Mouse (Mus musculus): Measurements from ENCODE around the gene Mylk2. TPM values are rescaled to one million over a fixed set of nuclear protein-coding genes. Genes with fewer than 3 reads are reported as not detected.
A peak's percentile ranks its signal among the peaks of the same experiment; 100 is the strongest.

Gene Mylk2
- polyA plus RNA-seq, 1 experiment from 2014 or later, result 0.05 TPM

- Histone ChIP-seq H3K4me1 (replicated peaks) (peaks cover 14% of the 10 kb centered on the region), H3K4me3 (no peak overlapping the region), H3K36me3 (no peaks in the 10 kb centered on the region), H3K9ac (no peak overlapping the region), H3K4me2 (no peak overlapping the region), H3K27me3 (replicated peaks) (peaks cover 100% of the 10 kb centered on the region), H3K27ac (ENCODE audit: poor library complexity, severe bottlenecking) (no peak overlapping the region), H3K9me3 (replicated peaks) (no peaks in the 10 kb centered on the region)
- WGBS, result 40% methylated on average over 9 of the region's 9 CpGs
- ATAC-seq (ENCODE audit: insufficient number of reproducible peaks, low FRiP score), result no peak
These were observed 32.9 kb downstream of the Mylk2 start for GRCm38 (mm10) chr2:152944013-152944412.

GRCm38 (mm10) chr2:152947098-152947497, 35.9 kb downstream of the Mylk2 start:
- H3K36me3 ChIP-seq, result no peaks in the 10 kb centered on the region
- H3K9ac ChIP-seq, result no peak overlapping the region
- no peak overlapping the region for H3K4me2 ChIP-seq
- no peak overlapping the region for H3K4me3 ChIP-seq
- peaks cover 30% of the 10 kb centered on the region for H3K4me1 ChIP-seq (replicated peaks)
- H3K27ac ChIP-seq (ENCODE audit: poor library complexity, severe bottlenecking), result no peak overlapping the region
- no peak for ATAC-seq (ENCODE audit: insufficient number of reproducible peaks, low FRiP score)
- 60% methylated on average over 7 of the region's 7 CpGs for WGBS
- peaks cover 100% of the 10 kb centered on the region for H3K27me3 ChIP-seq (replicated peaks)
- H3K9me3 ChIP-seq (replicated peaks), result no peaks in the 10 kb centered on the region

- no peaks in the 10 kb centered on the region for H3K9me3 ChIP-seq (replicated peaks)
- ATAC-seq (ENCODE audit: insufficient number of reproducible peaks, low FRiP score), result no peak
- 72% methylated on average over 5 of the region's 5 CpGs for WGBS
These were observed 37.4 kb downstream of the Mylk2 start for GRCm38 (mm10) chr2:152948438-152949020.

GRCm38 (mm10) chr2:152950358-152951064, 39.4 kb downstream of the Mylk2 start:
- Histone ChIP-seq H3K27ac (ENCODE audit: poor library complexity, severe bottlenecking) (no peak overlapping the region), H3K4me1 (replicated peaks) (0 out of 2 replicates have a peak, but pooled peaks cover 18% of the 10 kb centered on the region), H3K4me3 (peak overlapping the region; percentile 70; the same call in 1 of the 2 replicates), H3K4me2 (peak overlapping the region; percentile 98), H3K9ac (peak overlapping the region; percentile 71; the same call in 1 of the 2 replicates), H3K36me3 (no peaks in the 10 kb centered on the region), H3K27me3 (replicated peaks) (peaks cover 93% of the 10 kb centered on the region), H3K9me3 (replicated peaks) (no peaks in the 10 kb centered on the region)
- peak; percentile 20; the same call in 1 of the 2 replicates for ATAC-seq (ENCODE audit: insufficient number of reproducible peaks, low FRiP score)
- 38% methylated on average over 11 of the region's 11 CpGs for WGBS

More at GRCm38 (mm10) chr2:152948438-152949020, 37.4 kb downstream of the Mylk2 start:
- H3K4me1 ChIP-seq (replicated peaks), result peaks cover 19% of the 10 kb centered on the region
- no peak overlapping the region for H3K4me3 ChIP-seq
- H3K4me2 ChIP-seq, result no peak overlapping the region
- H3K27ac ChIP-seq (ENCODE audit: poor library complexity, severe bottlenecking), result no peak overlapping the region
- no peak overlapping the region for H3K9ac ChIP-seq
- H3K36me3 ChIP-seq, result no peaks in the 10 kb centered on the region
- peaks cover 95% of the 10 kb centered on the region for H3K27me3 ChIP-seq (replicated peaks)

- Histone ChIP-seq H3K4me2 (peak within 1 kb of the TSS; percentile 98), H3K36me3 (no peaks in the 10 kb centered on the region), H3K9me3 (replicated peaks) (no peaks in the 10 kb centered on the region), H3K27ac (ENCODE audit: poor library complexity, severe bottlenecking) (no peak within 1 kb of the TSS), H3K9ac (peak within 1 kb of the TSS; percentile 71), H3K4me3 (peak within 1 kb of the TSS; percentile 70), H3K27me3 (replicated peaks) (peaks cover 93% of the 10 kb centered on the region), H3K4me1 (replicated peaks) (0 out of 2 replicates have a peak, but pooled peaks cover 18% of the 10 kb centered on the region)
- peak; percentile 60 for ATAC-seq (ENCODE audit: insufficient number of reproducible peaks, low FRiP score)
- WGBS, result 3% methylated on average over 48 of the region's 54 CpGs
These were observed 40.1 kb downstream of the Mylk2 start, which contains the start of gene Dusp15 for GRCm38 (mm10) chr2:152951065-152951849. Gene Dusp15, minus strand, starts transcription at chr2:152951698.

GRCm38 (mm10) chr2:152951850-152952720, 40.9 kb downstream of the Mylk2 start:
- H3K4me3 ChIP-seq, result peak overlapping the region; percentile 70
- H3K4me1 ChIP-seq (replicated peaks), result 0 out of 2 replicates have a peak, but pooled peaks cover 18% of the 10 kb centered on the region
- WGBS, result 23% methylated on average over 13 of the region's 13 CpGs
- peak overlapping the region; percentile 71 for H3K9ac ChIP-seq
- H3K27me3 ChIP-seq (replicated peaks), result peaks cover 93% of the 10 kb centered on the region
- peak overlapping the region; percentile 98 for H3K4me2 ChIP-seq
- no peaks in the 10 kb centered on the region for H3K9me3 ChIP-seq (replicated peaks)
- no peaks in the 10 kb centered on the region for H3K36me3 ChIP-seq
- H3K27ac ChIP-seq (ENCODE audit: poor library complexity, severe bottlenecking), result no peak overlapping the region
- ATAC-seq (ENCODE audit: insufficient number of reproducible peaks, low FRiP score), result no peak

- Histone ChIP-seq H3K27ac (ENCODE audit: poor library complexity, severe bottlenecking) (no peak overlapping the region), H3K4me1 (replicated peaks) (no peaks in the 10 kb centered on the region), H3K4me3 (no peak overlapping the region), H3K9me3 (replicated peaks) (no peaks in the 10 kb centered on the region), H3K9ac (no peak overlapping the region), H3K36me3 (no peaks in the 10 kb centered on the region), H3K4me2 (no peak overlapping the region), H3K27me3 (replicated peaks) (peaks cover 60% of the 10 kb centered on the region)
- WGBS, result 59% methylated on average over 3 of the region's 3 CpGs
- no peak for ATAC-seq (ENCODE audit: insufficient number of reproducible peaks, low FRiP score)
These were observed 47.0 kb downstream of the Mylk2 start for GRCm38 (mm10) chr2:152958116-152958515.

- H3K4me1 ChIP-seq (replicated peaks), result no peaks in the 10 kb centered on the region
- peak within 1 kb of the TSS; percentile 85 for H3K4me2 ChIP-seq
- peak; percentile 71 for ATAC-seq (ENCODE audit: insufficient number of reproducible peaks, low FRiP score)
- H3K36me3 ChIP-seq, result no peaks in the 10 kb centered on the region
- no peak within 1 kb of the TSS for H3K27ac ChIP-seq (ENCODE audit: poor library complexity, severe bottlenecking)
- WGBS, result 2% methylated on average over 34 of the region's 34 CpGs
- H3K4me3 ChIP-seq, result peak within 1 kb of the TSS; percentile 56
- H3K27me3 ChIP-seq (replicated peaks), result peaks cover 23% of the 10 kb centered on the region
- H3K9ac ChIP-seq, result peak within 1 kb of the TSS; percentile 38
- no peaks in the 10 kb centered on the region for H3K9me3 ChIP-seq (replicated peaks)
These were observed 51.1 kb downstream of the Mylk2 start, which contains the start of gene Ttll9 for GRCm38 (mm10) chr2:152962091-152962793. Gene Ttll9, plus strand, starts transcription at chr2:152962485.

- H3K4me2 ChIP-seq, result no peak overlapping the region
- no peak overlapping the region for H3K9ac ChIP-seq
- H3K9me3 ChIP-seq (replicated peaks), result no peaks in the 10 kb centered on the region
- no peaks in the 10 kb centered on the region for H3K4me1 ChIP-seq (replicated peaks)
- H3K4me3 ChIP-seq, result no peak overlapping the region
- H3K27me3 ChIP-seq (replicated peaks), result no peaks in the 10 kb centered on the region; the same call in 1 of the 2 replicates
- no peak overlapping the region for H3K27ac ChIP-seq (ENCODE audit: poor library complexity, severe bottlenecking)
- WGBS, result 66% methylated on average over 4 of the region's 4 CpGs
- no peak for ATAC-seq (ENCODE audit: insufficient number of reproducible peaks, low FRiP score)
- no peaks in the 10 kb centered on the region for H3K36me3 ChIP-seq
These were observed 54.4 kb downstream of the Mylk2 start for GRCm38 (mm10) chr2:152965555-152965954.

All from heart, embryonic 12.5 days (tissue).